Mouse (Mus musculus) kidney, adult 2 months (tissue): ENCODE measurements around the gene Pnmal1. TPM values are rescaled to one million over a fixed set of nuclear protein-coding genes. Genes with fewer than 3 reads are reported as not detected.
A peak's percentile ranks its signal among the peaks of the same experiment; 100 is the strongest.

Experiments used
- DNase-seq: peaks from one replicate; pipeline ENCODE4 v3.0.0; 2021
- H3K27ac ChIP-seq: fragments of 200-500 bp; 2 replicates; pipeline ENCODE4 v1.5.1; 2012; ENCODE audit warnings: low read depth, low read length, control low read depth, inconsistent platforms; ENCODE audit not compliant: insufficient read depth
- H3K27me3 ChIP-seq: fragments of 200-500 bp; replicated peaks from 2 replicates; pipeline ENCODE4 v1.6.1; 2012; ENCODE audit warnings: mild to moderate bottlenecking, moderate library complexity, low read length, inconsistent platforms; ENCODE audit not compliant: control insufficient read depth, insufficient read depth
- H3K36me3 ChIP-seq: fragments of 200-500 bp; 2 replicates; pipeline ENCODE4 v1.6.1; 2012; ENCODE audit warnings: mild to moderate bottlenecking, moderate library complexity, low read length, inconsistent platforms; ENCODE audit not compliant: control insufficient read depth, insufficient read depth
- H3K4me1 ChIP-seq: fragments of 200-500 bp; 2 replicates; pipeline ENCODE4 v1.6.1; 2011; ENCODE audit warnings: low read length; ENCODE audit not compliant: control insufficient read depth, insufficient read depth
- H3K4me3 ChIP-seq: fragments of 200-500 bp; 2 replicates; pipeline ENCODE4 v1.5.1; 2011; ENCODE audit warnings: mild to moderate bottlenecking, low read depth, low read length, control low read depth; ENCODE audit not compliant: insufficient read depth
- CTCF ChIP-seq: fragments of 200-500 bp; conservative IDR thresholded peaks from 2 replicates; pipeline ENCODE4 v1.5.1; 2011; ENCODE audit warnings: low read depth, mild to moderate bottlenecking, control low read depth, low read length, moderate library complexity, mixed read lengths; ENCODE audit not compliant: insufficient read depth, insufficient read length
- POLR2A ChIP-seq: fragments of 200-500 bp; IDR thresholded peaks from one replicate; pipeline ENCODE4 v1.6.1; 2011; ENCODE audit warnings: low read depth, low read length, control low read depth
- WGBS: fragments of 180-500 bp; shearing (Covaris S2); methylation state at CpG from one replicate; pipeline ENCODE4 v1.1.7; 2018; 5-methylcytosine and 5-hydroxymethylcytosine counted together
- polyA plus RNA-seq: library from polyadenylated mRNA; depleted of rRNA; stranded (reverse); fragments of >200 nt; gene quantifications from 2 replicates; pipeline ENCODE4 v1.2.3, GENCODE M21; 2012; rRNA removed

The Pnmal1 gene
- polyA plus RNA-seq, 1 experiment, result 0.06 TPM

DNA sequence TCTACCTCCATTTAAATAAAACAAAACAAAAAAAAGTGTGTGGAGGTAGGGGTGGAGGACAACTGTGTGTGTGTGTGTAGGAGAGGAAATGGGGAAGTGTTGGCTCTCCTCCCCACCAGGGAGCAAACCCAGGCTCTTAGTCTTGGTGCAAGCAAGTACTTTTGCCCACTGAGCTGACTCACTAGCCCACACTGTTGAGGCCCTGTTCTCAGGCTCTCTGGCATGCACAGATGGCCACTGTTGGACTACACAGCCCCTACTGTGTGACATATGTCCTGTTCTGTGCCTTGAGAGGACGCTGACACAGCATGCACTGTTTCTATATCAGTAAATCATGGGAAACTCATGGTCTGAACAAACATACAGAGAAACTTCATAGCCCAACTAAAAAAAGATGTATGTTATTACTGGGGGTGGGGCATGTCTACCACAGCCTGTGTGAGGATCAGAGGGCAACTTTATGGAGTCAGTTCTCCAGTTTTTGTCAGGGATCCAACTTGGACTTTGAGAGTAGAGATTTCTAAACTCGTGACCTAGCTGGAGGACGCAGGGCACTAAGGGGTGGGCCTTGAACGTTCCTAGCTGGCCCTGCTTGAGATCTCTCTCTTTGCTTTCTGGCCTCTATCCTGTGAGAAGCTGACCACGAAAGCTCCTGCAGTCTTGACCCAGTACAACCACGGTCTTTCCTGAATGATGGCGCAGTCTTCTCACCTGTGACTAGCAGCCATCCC, 43.9 kb downstream of the Pnmal1 start:
- Histone ChIP-seq H3K36me3 (no peaks in the 10 kb centered on the region), H3K27me3 (no peaks in the 10 kb centered on the region), H3K4me1 (peaks cover 12% of the 10 kb centered on the region), H3K27ac (peak overlapping the region; percentile 83), H3K4me3 (no peak overlapping the region)
- TF ChIP-seq POLR2A, result no peak
- TF ChIP-seq CTCF, result no peak
- WGBS, result 41% methylated on average over 7 of the region's 7 CpGs
- peak; percentile 87 for DNase-seq

DNA sequence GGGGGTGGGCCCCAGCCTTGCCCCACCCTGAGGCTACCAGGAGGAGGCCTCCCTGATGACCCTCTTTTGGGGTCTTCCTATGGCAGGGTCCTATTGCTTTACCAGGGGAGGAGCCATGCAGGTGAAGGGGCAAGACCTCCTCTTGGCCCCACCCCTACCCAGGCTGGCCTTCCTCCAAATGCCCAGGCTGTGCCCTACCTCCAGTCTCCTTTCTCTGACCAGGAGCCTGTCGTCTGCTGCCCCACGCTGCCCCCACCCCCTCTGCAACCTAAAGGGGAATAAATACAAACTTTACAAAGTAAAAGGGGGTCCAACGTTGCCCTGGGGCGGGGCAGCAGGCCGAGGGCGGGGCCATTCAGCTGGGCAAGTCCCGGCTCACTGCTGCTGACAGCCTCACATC, 45.2 kb downstream of the Pnmal1 start:
- Histone ChIP-seq H3K27ac (no peak overlapping the region), H3K4me1 (peaks cover 12% of the 10 kb centered on the region), H3K36me3 (0 out of 2 replicates have a peak, but pooled peaks cover 2% of the 10 kb centered on the region), H3K27me3 (no peaks in the 10 kb centered on the region), H3K4me3 (no peak overlapping the region)
- WGBS, result 60% methylated on average over 7 of the region's 7 CpGs
- no peak for TF ChIP-seq CTCF
- TF ChIP-seq POLR2A, result no peak
- peak; percentile 57 for DNase-seq

DNA sequence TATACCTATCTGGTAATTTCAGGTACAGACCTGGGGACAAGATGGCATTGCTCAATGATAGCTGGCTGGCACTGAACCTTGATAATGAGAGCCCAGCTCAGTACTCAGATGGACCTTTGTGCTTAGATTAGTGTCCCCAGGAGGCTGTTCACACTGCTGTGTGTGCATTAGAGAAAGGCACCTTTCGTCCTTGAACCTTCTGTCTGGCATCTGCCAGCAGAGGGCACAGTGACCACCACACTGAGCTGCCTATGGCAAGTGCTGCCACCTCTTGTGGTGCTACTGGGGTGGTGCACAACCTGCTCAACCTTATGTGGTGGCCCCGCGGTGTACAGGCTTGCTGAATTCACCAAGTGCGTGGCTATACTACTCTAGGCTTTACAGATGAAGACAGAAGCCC, 47.8 kb downstream of the Pnmal1 start:
- Histone ChIP-seq H3K36me3 (0 out of 2 replicates have a peak, but pooled peaks cover 2% of the 10 kb centered on the region), H3K4me3 (no peak overlapping the region), H3K4me1 (peaks cover 12% of the 10 kb centered on the region), H3K27ac (no peak overlapping the region), H3K27me3 (no peaks in the 10 kb centered on the region)
- TF ChIP-seq CTCF (peak; percentile 91), POLR2A (no peak)
- WGBS, result 45% methylated on average over 4 of the region's 4 CpGs
- peak; percentile 61 for DNase-seq

DNA sequence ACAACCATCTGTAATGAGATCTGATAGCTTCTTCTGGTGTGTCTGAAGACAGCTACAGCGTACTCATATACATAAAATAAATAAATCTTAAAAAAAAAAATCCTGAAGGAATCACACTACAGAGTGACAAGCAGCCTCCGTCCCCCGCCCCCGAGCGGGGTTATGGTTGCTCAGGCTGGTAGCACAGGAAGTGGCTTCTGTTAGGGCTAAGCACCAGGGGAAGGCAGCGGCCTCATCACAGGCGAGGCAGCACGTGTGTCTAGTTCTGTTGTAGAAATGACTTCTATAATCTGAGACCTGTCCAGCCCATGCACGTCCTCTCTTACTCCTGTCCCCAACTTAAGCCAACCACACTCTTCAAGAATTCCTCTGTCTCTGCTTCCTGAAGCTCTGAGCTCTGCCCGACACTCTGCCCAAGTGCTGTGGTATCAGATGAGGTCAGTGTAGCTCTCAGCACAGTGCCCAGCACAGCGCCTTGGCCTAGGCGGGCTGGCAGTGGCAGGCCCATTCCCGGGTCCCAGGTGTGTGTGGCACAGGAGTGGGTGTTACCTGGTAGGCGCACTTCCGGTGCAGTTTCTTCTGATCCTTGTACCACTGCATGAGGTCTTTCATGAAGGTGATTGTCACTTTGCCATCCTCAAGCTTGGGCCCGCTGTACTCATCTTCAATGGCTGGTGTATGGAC, 50.0 kb downstream of the Pnmal1 start:
- no peak for TF ChIP-seq POLR2A
- no peak for TF ChIP-seq CTCF
- 0 out of 2 replicates have a peak, but pooled peaks cover 2% of the 10 kb centered on the region for H3K36me3 ChIP-seq
- no peaks in the 10 kb centered on the region for H3K27me3 ChIP-seq
- H3K4me1 ChIP-seq, result peaks cover under 1% of the 10 kb centered on the region; the same call in 1 of the 2 replicates
- no peak for DNase-seq
- WGBS, result 84% methylated on average over 16 of the region's 16 CpGs
- H3K4me3 ChIP-seq, result no peak overlapping the region
- H3K27ac ChIP-seq, result no peak overlapping the region

DNA sequence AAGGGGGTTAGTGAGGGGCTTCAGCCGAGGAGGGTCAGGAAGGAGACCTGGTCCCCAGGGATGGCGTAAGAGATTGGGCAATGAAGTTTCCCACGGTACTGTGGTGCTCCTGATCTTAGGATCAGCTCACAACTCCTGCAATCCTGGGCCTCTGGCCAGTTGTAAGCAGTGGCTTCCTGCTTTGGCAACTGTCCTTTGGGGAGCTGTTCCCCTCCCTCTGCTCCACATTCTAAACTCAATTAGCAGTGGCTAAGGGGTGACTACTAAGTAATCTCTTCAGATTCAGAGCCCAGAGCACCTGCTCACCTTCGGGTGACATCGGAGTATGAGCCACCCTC, 50.5 kb downstream of the Pnmal1 start:
- TF ChIP-seq POLR2A (no peak), CTCF (no peak)
- no peak overlapping the region for H3K27ac ChIP-seq
- 0 out of 2 replicates have a peak, but pooled peaks cover 2% of the 10 kb centered on the region for H3K36me3 ChIP-seq
- no peaks in the 10 kb centered on the region for H3K27me3 ChIP-seq
- H3K4me3 ChIP-seq, result no peak overlapping the region
- WGBS, result 73% methylated on average over 5 of the region's 5 CpGs
- no peak for DNase-seq
- no peaks in the 10 kb centered on the region for H3K4me1 ChIP-seq

DNA sequence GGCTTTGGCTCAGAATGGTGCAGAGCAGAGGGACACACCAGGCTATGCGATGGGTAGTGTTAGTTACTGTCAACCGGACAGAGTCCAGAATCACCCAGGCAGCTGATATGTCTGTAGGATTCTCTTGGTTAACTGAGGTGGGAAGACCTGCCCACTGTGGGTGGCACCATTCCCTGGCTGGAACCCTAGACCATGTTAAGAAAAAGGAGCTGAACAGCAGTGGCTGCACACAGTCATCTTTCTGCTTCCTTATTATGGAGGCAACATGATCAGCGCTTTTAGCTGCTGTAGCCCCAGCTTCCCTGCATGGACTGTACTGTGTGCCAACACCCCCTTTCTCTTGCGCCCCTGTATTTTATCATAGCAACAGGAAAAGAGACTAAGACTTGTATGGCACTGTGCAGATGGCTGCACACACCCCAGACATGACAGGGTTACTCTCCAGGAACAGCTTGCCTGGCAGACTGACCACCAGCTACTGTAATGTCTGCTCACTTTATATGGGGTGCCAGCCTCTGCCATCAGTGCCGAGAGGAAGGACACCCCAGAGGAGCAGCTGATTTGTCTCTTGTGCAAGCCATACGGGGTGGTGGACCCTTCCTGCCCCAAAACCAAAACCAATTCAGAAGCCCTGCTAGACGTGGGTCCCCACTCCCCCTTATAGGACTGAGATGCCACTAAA, 52.6 kb downstream of the Pnmal1 start:
- TF ChIP-seq POLR2A (no peak), CTCF (no peak)
- no peak for DNase-seq
- no peak overlapping the region for H3K4me3 ChIP-seq
- no peak overlapping the region for H3K27ac ChIP-seq
- WGBS, result 89% methylated on average over 7 of the region's 7 CpGs
- H3K36me3 ChIP-seq, result 0 out of 2 replicates have a peak, but pooled peaks cover 2% of the 10 kb centered on the region
- no peaks in the 10 kb centered on the region for H3K27me3 ChIP-seq
- H3K4me1 ChIP-seq, result peaks cover 5% of the 10 kb centered on the region; the same call in 1 of the 2 replicates

Other genes with a start within 250 kb of the Pnmal1 start
- gene Ceacam9, start 237.8 kb upstream of the Pnmal1 start, polyA plus RNA-seq, result not detected in 2 replicates
- 288 and 300 TPM in 2 replicates for gene Ap2s1, start 221.3 kb upstream of the Pnmal1 start, polyA plus RNA-seq
- 74.6 and 95.2 TPM in 2 replicates for gene Slc1a5, start 178.3 kb upstream of the Pnmal1 start, polyA plus RNA-seq
- 94.4 and 116 TPM in 2 replicates for gene Strn4, start 143.8 kb upstream of the Pnmal1 start, polyA plus RNA-seq
- 31.0 and 33.9 TPM in 2 replicates for gene Fkrp, start 142.9 kb upstream of the Pnmal1 start, polyA plus RNA-seq
- 18.3 and 23.3 TPM in 2 replicates for gene Prkd2, start 116.8 kb upstream of the Pnmal1 start, polyA plus RNA-seq
- 5.5 and 7.5 TPM in 2 replicates for gene Dact3, start 84.4 kb upstream of the Pnmal1 start, polyA plus RNA-seq
- 3.6 and 3.7 TPM in 2 replicates for gene Gng8, start 67.9 kb upstream of the Pnmal1 start, polyA plus RNA-seq
- 4.0 and 5.0 TPM in 2 replicates for gene Ptgir, start 53.2 kb upstream of the Pnmal1 start, polyA plus RNA-seq
- 305 and 325 TPM in 2 replicates for gene Calm3, start 35.6 kb upstream of the Pnmal1 start, polyA plus RNA-seq
- 3.6 and 4.0 TPM in 2 replicates for gene Pnmal2, start 15.0 kb upstream of the Pnmal1 start, polyA plus RNA-seq
- 0.08 TPM in 1 of 2 replicates, not detected in the other for gene Gm42372, start 23.4 kb downstream of the Pnmal1 start, polyA plus RNA-seq
- gene Ccdc8, start 33.0 kb downstream of the Pnmal1 start, polyA plus RNA-seq, result 0.81 and 1.0 TPM in 2 replicates
- gene Ppp5c, start 68.2 kb downstream of the Pnmal1 start, polyA plus RNA-seq, result 199 and 226 TPM in 2 replicates
- gene Hif3a, start 102.7 kb downstream of the Pnmal1 start, polyA plus RNA-seq, result 0.92 and 0.95 TPM in 2 replicates
- gene Psg16, start 114.4 kb downstream of the Pnmal1 start, polyA plus RNA-seq, result 0.05 TPM in 1 of 2 replicates, not detected in the other
- gene Ceacam3, start 190.6 kb downstream of the Pnmal1 start, polyA plus RNA-seq, result 0.11 and 0.14 TPM in 2 replicates
- gene Psg29, start 243.8 kb downstream of the Pnmal1 start, polyA plus RNA-seq, result not detected in 2 replicates